Mouse (Mus musculus): ENCODE measurements around the gene Cpm.
"Not testable (repeated sequence)": the region's sequence is repeated elsewhere in the genome, so short reads cannot be mapped to it uniquely, and the experiment has no call there.

Cpm gene

GRCm38 (mm10) chr10:117707114-117707838 lies 78.0 kb downstream of the Cpm start:
- DNase-seq: no peak

DNA sequence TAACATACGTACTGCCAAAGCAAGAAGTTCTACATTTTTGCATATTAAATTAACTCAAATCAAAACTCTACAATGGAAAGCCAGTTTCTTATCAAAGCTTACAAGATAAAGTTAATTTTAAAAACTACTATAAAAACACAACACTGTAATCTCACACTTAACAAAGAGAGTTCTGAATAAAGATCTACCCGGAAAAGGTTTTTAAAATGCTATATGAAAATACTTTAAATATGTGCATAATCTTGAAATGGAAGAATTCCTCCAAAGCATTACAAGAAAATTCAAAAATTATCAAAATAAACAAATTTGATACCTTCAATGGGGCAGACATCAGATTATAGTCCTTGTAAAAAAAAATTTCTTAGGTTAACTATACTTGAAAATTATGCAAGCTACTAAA lies 79.1 kb downstream of the Cpm start:
- DNase-seq: no peak

DNA sequence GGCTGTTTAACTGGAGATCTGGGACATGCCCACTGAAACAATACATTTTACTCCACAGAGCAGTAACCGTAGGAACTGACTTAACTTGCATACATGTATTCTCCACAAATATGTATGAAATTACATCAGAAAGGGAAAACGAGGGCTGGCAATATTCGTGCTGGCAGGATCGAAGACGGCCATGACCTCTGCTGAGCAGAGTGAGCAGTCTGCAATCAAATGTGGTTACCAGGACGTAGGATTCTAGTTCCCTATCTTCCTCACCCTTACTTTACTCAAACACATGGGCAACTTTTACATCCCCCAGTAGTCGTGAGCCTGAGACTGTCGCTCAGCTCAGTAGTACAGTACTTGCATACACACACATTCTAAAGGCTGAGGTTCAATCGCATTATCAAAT lies 79.6 kb downstream of the Cpm start:
- no peak for DNase-seq

GRCm38 (mm10) chr10:117709326-117709830 lies 80.1 kb downstream of the Cpm start:
- DNase-seq: no peak

GRCm38 (mm10) chr10:117709930-117710603 lies 80.8 kb downstream of the Cpm start:
- DNase-seq: peak; percentile 81 to 82

- DNase-seq: peak; percentile 89 to 95
Observed at GRCm38 (mm10) chr10:117710604-117711141, 81.4 kb downstream of the Cpm start, which contains the start of gene Mdm2. Gene Mdm2 (minus strand): TSS chr10:117710758.

GRCm38 (mm10) chr10:117711408-117711807 lies 82.1 kb downstream of the Cpm start:
- peak; percentile 67 to 72 for DNase-seq

DNA sequence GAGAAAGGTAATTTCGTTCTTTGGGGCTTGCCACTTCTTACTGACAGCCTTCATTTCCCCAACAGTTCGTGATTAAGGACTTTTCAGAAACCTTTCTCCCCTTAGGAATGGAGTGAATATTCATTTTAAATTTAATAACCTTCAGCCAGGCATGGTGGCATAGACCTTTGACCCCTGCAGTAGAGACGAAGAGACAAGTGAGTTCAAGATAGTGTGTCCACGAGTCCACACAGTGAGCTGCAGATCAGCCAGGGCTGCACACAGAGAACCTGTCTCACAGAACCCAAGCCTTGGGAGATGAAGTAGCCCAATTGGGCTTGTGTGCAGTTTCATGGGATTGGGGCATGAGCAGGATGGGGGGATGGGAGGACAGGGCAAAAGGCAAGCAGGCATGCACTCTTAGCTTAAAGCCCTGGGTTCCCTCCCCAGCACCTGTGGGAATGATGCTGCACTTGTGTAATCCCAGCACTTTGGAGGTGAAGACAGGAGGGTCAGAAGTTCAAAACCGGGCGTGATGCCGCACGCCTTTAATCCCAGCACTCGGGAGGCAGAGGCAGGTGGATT lies 83.0 kb downstream of the Cpm start:
- no peak for DNase-seq

GRCm38 (mm10) chr10:117712871-117713270 lies 83.6 kb downstream of the Cpm start:
- DNase-seq: no peak

DNA sequence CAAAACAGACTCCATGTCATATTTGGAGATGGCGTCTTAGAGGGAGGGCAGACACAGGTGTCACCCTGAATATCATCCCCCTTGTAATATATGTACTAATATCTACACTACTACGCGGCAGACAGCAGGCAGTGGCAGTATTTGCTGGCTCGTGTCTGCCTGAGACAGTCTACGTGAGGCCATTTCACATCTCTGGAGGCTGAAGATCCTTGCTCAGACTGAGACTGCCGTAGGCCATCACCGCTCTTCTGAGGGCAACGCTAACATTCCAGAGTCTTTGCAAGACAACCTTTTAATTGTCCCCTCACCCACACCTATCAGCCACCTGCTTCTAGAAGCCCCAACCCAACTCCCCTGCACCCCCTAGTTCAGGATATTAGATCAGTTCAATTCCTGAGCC lies 84.2 kb downstream of the Cpm start:
- no peak for DNase-seq

- DNase-seq: no peak
Observed at GRCm38 (mm10) chr10:117714048-117714545, 84.8 kb downstream of the Cpm start.

GRCm38 (mm10) chr10:117714928-117715500 lies 85.7 kb downstream of the Cpm start:
- no peak for DNase-seq

DNA sequence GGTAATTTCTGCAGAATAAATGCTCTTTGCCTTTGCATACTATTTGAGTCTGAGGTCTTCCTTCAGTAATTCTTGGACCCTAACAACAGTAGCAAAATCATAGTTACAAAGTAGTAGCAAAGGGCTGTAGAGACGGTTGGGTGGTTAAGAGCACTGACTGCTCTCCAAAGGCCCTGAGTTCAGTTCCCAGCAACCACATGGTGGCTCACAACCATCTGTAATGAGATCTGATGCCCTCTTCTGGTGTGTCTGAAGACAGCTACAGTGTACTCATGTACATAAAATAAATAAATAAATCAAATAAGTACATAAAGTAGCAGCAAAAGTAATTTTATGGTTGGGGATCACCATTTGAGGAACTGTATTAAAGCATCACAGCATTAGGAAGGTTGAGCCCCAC lies 86.4 kb downstream of the Cpm start:
- DNase-seq: not testable (repeated sequence)

- no peak for DNase-seq
Observed at GRCm38 (mm10) chr10:117716686-117717085, 87.4 kb downstream of the Cpm start.

- DNase-seq: peak; percentile 78 to 79
Observed at GRCm38 (mm10) chr10:117717583-117717982, 88.3 kb downstream of the Cpm start.

- peak; percentile 88 to 93 for DNase-seq
Observed at GRCm38 (mm10) chr10:117718161-117719119, 89.1 kb downstream of the Cpm start.

DNA sequence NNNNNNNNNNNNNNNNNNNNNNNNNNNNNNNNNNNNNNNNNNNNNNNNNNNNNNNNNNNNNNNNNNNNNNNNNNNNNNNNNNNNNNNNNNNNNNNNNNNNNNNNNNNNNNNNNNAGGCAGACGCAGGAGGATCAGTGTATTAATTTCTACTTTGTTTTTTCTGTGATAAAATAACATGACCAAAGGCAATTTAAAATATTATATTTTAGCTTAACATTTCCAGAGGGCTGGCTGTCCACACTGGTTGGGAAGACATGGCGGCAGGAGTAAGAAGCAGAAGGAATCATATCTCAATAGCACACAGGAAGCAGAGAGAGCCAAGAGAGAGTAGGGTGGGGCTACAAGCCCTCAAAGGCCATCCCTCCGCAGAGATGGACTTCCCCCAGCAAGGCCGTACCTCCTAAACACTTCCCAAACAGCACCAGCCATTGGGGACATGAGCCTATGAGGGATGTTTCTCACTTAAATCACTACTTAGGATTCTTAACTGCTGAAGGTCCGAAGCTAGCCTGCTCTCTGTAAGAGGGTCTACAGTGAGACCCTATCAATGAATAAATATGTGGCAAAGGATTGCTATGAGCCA lies 94.9 kb downstream of the Cpm start:
- no peak for DNase-seq

DNA sequence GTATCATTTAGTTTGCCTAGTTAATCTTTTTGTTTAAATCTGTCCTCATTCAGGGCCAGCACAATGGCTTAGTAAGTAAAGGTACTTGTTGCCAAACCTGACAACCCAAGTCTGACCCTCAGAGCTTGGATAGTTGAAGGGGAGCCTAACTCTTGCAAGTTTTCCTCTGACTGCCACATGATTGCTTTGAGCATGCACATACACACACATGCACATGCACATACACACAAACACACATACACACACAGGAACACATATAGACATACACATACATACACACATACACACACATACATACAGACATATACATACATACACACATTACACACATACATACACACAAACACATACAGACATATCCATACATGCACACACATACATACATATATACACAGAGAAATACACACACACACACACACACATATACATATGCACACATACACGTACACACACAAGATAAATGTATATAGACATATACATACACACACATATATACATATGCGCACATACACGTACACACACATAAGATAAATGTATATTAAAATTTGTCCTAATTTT lies 95.6 kb downstream of the Cpm start:
- no peak for DNase-seq

GRCm38 (mm10) chr10:117725671-117726070 lies 96.4 kb downstream of the Cpm start:
- DNase-seq: no peak

DNA sequence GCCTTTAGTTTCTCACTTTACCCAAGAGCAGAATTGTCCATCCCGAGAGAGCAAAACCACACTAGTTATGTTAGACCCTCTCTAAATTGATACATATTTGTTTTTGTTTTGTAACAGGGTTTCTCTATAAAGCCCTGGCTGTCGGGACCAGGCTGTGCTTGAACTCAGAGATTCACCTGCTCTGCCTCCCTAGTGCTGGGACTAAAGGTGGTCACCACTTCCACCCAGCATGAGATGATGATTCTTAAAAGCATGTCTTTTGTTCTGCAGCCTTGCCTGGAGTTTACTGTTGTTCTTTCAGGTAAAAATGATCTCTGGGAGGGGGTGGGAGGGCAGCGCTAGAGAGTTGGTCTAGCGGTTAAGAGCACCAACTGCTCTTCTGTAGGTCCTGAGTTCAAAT lies 97.0 kb downstream of the Cpm start:
- DNase-seq: no peak

- no peak for DNase-seq
Observed at GRCm38 (mm10) chr10:117726888-117727385, 97.6 kb downstream of the Cpm start.
